ENCODE assay signal across 14 mouse cellular contexts in the genomic region with DNA sequence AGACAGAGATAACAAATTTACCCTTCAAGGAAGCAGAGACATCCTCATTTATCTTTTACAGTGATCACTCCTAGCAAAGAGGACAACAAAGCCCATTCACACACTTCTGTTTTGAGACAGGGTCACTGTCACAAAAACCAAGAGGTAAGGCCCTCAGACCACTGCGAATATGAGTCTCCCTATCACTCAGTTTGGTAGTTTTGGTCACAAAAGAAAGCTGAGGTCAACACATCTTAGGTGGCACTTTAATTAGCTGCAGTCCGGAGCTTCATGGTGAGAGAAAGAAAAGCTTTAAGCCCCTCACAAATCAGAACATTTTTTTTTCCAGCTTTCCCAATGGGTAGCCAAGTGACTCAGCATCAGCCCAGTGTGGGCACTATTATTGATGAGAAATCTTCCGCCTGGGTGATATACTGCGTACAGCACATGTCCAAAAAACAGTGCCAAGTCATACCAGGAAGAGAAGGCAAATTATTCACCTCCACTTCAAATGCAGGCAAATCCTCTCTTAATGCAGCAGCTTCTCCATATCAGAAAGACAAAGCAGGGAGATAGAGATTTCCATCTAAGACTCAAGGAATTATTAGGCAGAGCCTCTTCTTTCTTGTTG.
DNase-seq lines count a peak whose midpoint lies in the region; ATAC-seq lines count a peak whose summit lies in the region.
"Had no signal": no experiment of that assay in that cellular context is flagged by ENCODE, and none has a peak within 500 bp of the region (broad histone marks: within the 10 kb centered on the region; RNA-seq: fewer than 3 reads in every experiment).

No protein-coding gene starts in this region.

- peak; percentile 73; the same call in 1 of the 2 replicates for ATAC-seq in forebrain, embryonic 12.5 days (ENCODE audit: low FRiP score)
- ATAC-seq in kidney, embryonic 16.5 days (ENCODE audit: low FRiP score, low TSS enrichment) = no peak

- no peak overlapping the region for H3K9ac ChIP-seq in forebrain, embryonic 12.5 days
- H3K9ac ChIP-seq in kidney, embryonic 16.5 days (replicated peaks; ENCODE audit: low read length) = no peak overlapping the region
- H3K9ac ChIP-seq: lung, embryonic 15.5 days had no signal

- peak; percentile 15 for DNase-seq in 3134 (ENCODE audit: extremely low read depth, insufficient read length, low spot score)
- peak; percentile 39 for DNase-seq in cerebellum, adult 11 months
- peak; percentile 26 for DNase-seq in limb, embryonic 10.5 days (ENCODE audit: low spot score)
- no peak for DNase-seq in yolk sac, embryonic 10.5 days (ENCODE audit: low spot score)
- no peak for DNase-seq in heart, adult 8-10 months (ENCODE audit: low spot score)
- no peak for DNase-seq in frontal cortex, adult 2 months (ENCODE audit: extremely low spot score in 1 of 2, low spot score in 1 of 2)
- DNase-seq: adrenal gland, adult 8-10 months; layer of hippocampus, postnatal 36 days; spleen, adult 18-20 months had no signal

- no peak overlapping the region for H3K27ac ChIP-seq in forebrain, embryonic 12.5 days
- H3K27ac ChIP-seq in limb, embryonic 10.5 days = no peak overlapping the region
- no peak overlapping the region for H3K27ac ChIP-seq in kidney, embryonic 16.5 days (ENCODE audit: low read length)
- H3K27ac ChIP-seq: kidney, postnatal 0 days; lung, embryonic 15.5 days had no signal

- no peaks in the 10 kb centered on the region for H3K36me3 ChIP-seq in forebrain, embryonic 12.5 days (replicated peaks)
- no peaks in the 10 kb centered on the region for H3K36me3 ChIP-seq in limb, embryonic 10.5 days
- no peaks in the 10 kb centered on the region for H3K36me3 ChIP-seq in kidney, embryonic 16.5 days (ENCODE audit: insufficient read depth, low read length)
- H3K36me3 ChIP-seq: lung, embryonic 15.5 days had no signal

- H3K27me3 ChIP-seq in forebrain, embryonic 12.5 days = peaks cover 4% of the 10 kb centered on the region; the same call in 1 of the 2 replicates
- H3K27me3 ChIP-seq in limb, embryonic 10.5 days (ENCODE audit: low read depth, poor library complexity, severe bottlenecking) = peaks cover 22% of the 10 kb centered on the region
- H3K27me3 ChIP-seq in kidney, embryonic 16.5 days (ENCODE audit: insufficient read depth, low read length) = peaks cover 9% of the 10 kb centered on the region; the same call in 1 of the 2 replicates
- H3K27me3 ChIP-seq: CH12.LX; lung, embryonic 15.5 days had no signal

- H3K4me3 ChIP-seq in forebrain, embryonic 12.5 days (replicated peaks) = no peak overlapping the region
- no peak overlapping the region for H3K4me3 ChIP-seq in limb, embryonic 10.5 days
- H3K4me3 ChIP-seq in kidney, embryonic 16.5 days (ENCODE audit: low read length) = no peak overlapping the region
- H3K4me3 ChIP-seq: lung, embryonic 15.5 days had no signal

- no peak overlapping the region for H3K4me2 ChIP-seq in forebrain, embryonic 12.5 days
- H3K4me2 ChIP-seq in kidney, embryonic 16.5 days (replicated peaks; ENCODE audit: low read depth, low read length) = no peak overlapping the region
- H3K4me2 ChIP-seq: lung, embryonic 15.5 days had no signal

- H3K4me1 ChIP-seq in forebrain, embryonic 12.5 days = no peaks in the 10 kb centered on the region; the same call in 1 of the 2 replicates
- H3K4me1 ChIP-seq in limb, embryonic 10.5 days = 0 out of 2 replicates have a peak, but pooled peaks cover 2% of the 10 kb centered on the region
- H3K4me1 ChIP-seq in kidney, embryonic 16.5 days (ENCODE audit: insufficient read depth, low read length) = no peaks in the 10 kb centered on the region
- H3K4me1 ChIP-seq: lung, embryonic 15.5 days had no signal

- no peaks in the 10 kb centered on the region for H3K9me3 ChIP-seq in forebrain, embryonic 12.5 days
- H3K9me3 ChIP-seq in limb, embryonic 10.5 days (replicated peaks) = no peaks in the 10 kb centered on the region
- no peaks in the 10 kb centered on the region for H3K9me3 ChIP-seq in kidney, embryonic 16.5 days (ENCODE audit: low read length)
- H3K9me3 ChIP-seq: lung, embryonic 15.5 days had no signal

- WGBS in forebrain, embryonic 12.5 days = 29% methylated on average over 4 of the region's 4 CpGs
- WGBS in limb, embryonic 10.5 days = 52% methylated on average over 4 of the region's 4 CpGs
- 54% methylated on average over 4 of the region's 4 CpGs for WGBS in kidney, embryonic 16.5 days

Comparison
In these comparisons a context has a peak if more than half of its experiments do, and no peak if none do; other contexts are left out.
1. DNase-seq: peak in 3134 (single experiment), cerebellum, adult 11 months (single experiment) and limb, embryonic 10.5 days (single experiment); none in yolk sac, embryonic 10.5 days (single experiment), heart, adult 8-10 months (single experiment) and frontal cortex, adult 2 months (0 of 2).